Mouse (Mus musculus) B cell, adult 2 months (primary cell): ENCODE measurements around the gene Flnb.

Experiments used
- DNase-seq, 2 experiments: peaks; one replicate each; pipeline ENCODE4 v3.0.0; 2022

Flnb gene

GRCm38 (mm10) chr14:7951234-7951633 is 133.5 kb downstream of the Flnb start:
- DNase-seq = no peak

GRCm38 (mm10) chr14:7952610-7953254 is 135.0 kb downstream of the Flnb start:
- DNase-seq = no peak

GRCm38 (mm10) chr14:7954071-7954471 is 136.3 kb downstream of the Flnb start:
- no peak for DNase-seq

GRCm38 (mm10) chr14:7956427-7956826 is 138.7 kb downstream of the Flnb start:
- DNase-seq = no peak

GRCm38 (mm10) chr14:7957049-7957448 is 139.3 kb downstream of the Flnb start, which contains the start of gene Gm45521:
Gene Gm45521, plus strand, starts transcription at chr14:7957288.
- DNase-seq = no peak

- DNase-seq = no peak
Observed at GRCm38 (mm10) chr14:7960616-7961015, 142.9 kb downstream of the Flnb start.

- DNase-seq = no peak
Observed at GRCm38 (mm10) chr14:7961714-7962113, 144.0 kb downstream of the Flnb start.

- DNase-seq = no peak
Observed at GRCm38 (mm10) chr14:7962626-7963025, 144.9 kb downstream of the Flnb start.

- DNase-seq = no peak
Observed at GRCm38 (mm10) chr14:7963160-7963559, 145.4 kb downstream of the Flnb start.

GRCm38 (mm10) chr14:7964219-7964889 is 146.6 kb downstream of the Flnb start:
- peak; percentile 82 to 83 for DNase-seq

GRCm38 (mm10) chr14:7971889-7972493 is 154.2 kb downstream of the Flnb start:
- DNase-seq = no peak

GRCm38 (mm10) chr14:7974643-7975042 is 156.9 kb downstream of the Flnb start:
- no peak for DNase-seq

GRCm38 (mm10) chr14:7975177-7975576 is 157.4 kb downstream of the Flnb start:
- DNase-seq = no peak

- DNase-seq = no peak
Observed at GRCm38 (mm10) chr14:7977471-7977870, 159.7 kb downstream of the Flnb start.

GRCm38 (mm10) chr14:7978183-7978582 is 160.4 kb downstream of the Flnb start:
- no peak for DNase-seq

- DNase-seq = no peak
Observed at GRCm38 (mm10) chr14:7981226-7981625, 163.5 kb downstream of the Flnb start.

- peak in 1 of 2 experiments; percentile 35 for DNase-seq
Observed at GRCm38 (mm10) chr14:7986913-7987312, 169.2 kb downstream of the Flnb start.

- no peak for DNase-seq
Observed at GRCm38 (mm10) chr14:7989371-7989770, 171.6 kb downstream of the Flnb start.

GRCm38 (mm10) chr14:7989961-7990360 is 172.2 kb downstream of the Flnb start:
- no peak for DNase-seq

GRCm38 (mm10) chr14:7991108-7991776 is 173.5 kb downstream of the Flnb start:
- DNase-seq = peak; percentile 41 to 54

GRCm38 (mm10) chr14:7992158-7992557 is 174.4 kb downstream of the Flnb start:
- no peak for DNase-seq

- DNase-seq = peak; percentile 76 to 77
Observed at GRCm38 (mm10) chr14:7994271-7994767, 176.6 kb downstream of the Flnb start, which contains the start of gene Dnase1l3. Gene Dnase1l3, minus strand, starts transcription at chr14:7994573.

- DNase-seq = peak; percentile 96
Observed at GRCm38 (mm10) chr14:7997255-7997696, 179.5 kb downstream of the Flnb start.
